Mouse (Mus musculus): ENCODE measurements around the gene Ulk3.

- TF ChIP-seq CTCF (IDR thresholded peaks at IDR 0.05; ENCODE audit: insufficient read depth, low read length) (no peak), POLR2A (IDR thresholded peaks at IDR 0.05; ENCODE audit: borderline replicate concordance, extremely low read depth, low read depth, low read length) (no peak)
Observed at GRCm38 (mm10) chr9:57568500-57568899, 20.8 kb upstream of the Ulk3 start.
